Mouse (Mus musculus): ENCODE data around the gene Hcfc2.

Gene Hcfc2

DNA sequence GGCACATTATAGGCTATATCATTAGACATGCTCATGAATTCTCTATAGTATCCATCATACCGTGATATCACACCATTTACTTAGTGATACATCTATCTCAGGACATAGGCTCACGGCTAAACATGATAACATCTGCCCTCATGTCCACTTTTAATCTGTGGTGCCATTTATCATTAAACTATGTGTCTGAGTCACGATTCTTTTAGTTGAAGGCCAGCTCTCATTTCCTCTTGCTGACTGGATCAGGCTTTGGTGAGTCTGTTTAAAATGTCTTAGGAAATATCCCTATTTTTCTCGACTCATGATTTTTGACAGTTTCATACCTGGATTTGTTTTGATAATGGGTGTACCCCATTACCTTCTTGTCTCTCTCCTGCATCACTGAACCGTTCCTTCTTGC lies at the start of gene Hcfc2:
Gene Hcfc2, plus strand, starts transcription at position 205 of the 400 bp plus-strand sequence.
- no peak for DNase-seq (ENCODE audit: low spot score in 2 of 2)

DNA sequence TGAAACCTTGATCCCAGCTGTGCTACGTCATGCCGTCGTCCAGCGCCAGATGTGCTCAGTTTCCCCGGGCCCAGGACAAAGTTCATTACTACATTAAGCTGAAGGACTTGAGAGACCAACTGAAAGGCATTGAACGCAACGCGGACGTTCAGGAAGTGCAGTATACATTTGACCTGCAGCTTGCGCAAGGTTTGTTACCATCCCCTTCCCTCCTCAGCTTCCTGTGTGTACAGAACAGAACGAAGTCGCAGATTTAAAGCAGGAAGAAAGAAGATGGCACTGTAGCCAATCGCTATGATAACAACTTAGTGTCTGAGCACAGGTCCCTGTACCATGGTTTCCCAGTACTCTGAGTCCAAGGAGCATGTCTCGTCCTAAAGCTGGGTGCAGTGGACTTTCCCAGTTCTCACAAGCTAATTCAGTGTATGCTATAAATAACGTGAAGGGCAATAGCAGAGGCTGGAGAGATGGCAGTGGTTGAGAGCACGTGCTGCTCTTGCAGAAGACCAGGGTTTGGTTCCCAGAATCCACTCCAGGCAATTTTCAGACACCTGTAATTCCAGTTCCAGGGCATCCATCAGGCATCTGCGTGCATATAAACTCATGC lies 48.7 kb upstream of the Hcfc2 start:
- DNase-seq (ENCODE audit: low spot score in 2 of 2), result no peak

DNA sequence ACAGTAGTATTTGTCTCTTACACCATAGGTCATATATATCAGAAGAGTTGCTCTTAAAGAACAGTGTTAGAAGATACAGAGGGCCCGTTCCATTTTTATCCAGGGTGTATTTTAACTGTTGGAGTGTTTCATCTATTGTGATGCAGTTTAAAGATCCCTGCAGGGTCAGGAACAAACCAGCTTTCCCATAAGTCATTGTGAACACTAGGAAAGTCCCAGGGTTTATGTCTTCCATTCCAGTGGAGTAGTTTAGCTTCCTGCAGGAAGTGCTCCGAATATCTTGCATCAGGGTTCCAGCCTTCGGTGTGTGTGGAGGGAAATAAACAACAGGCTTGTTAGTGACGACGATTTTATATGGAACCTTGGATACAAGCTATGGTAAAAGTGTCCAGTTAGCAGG lies 44.7 kb upstream of the Hcfc2 start:
- DNase-seq (ENCODE audit: low spot score in 2 of 2), result no peak

DNA sequence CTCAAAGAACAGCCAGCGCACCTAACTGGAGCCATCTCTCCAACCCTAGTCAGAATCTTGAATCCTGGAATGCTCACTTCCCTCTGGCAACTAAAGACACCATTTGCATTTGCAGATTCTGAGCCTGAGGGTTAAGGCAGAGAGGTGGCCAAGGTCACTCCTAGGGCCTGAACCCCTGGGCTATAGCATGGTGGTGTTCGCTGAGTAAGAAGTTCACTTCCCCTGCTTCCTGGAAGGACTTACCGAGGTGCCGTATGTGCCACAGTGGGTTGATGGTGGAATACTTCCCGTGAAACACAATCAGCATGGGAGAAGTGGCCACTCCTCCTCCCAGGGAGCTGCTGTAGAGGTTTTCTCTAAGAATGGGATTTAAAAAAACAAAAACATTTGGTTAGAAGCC lies 43.3 kb upstream of the Hcfc2 start:
- no peak for DNase-seq (ENCODE audit: low spot score in 2 of 2)

DNA sequence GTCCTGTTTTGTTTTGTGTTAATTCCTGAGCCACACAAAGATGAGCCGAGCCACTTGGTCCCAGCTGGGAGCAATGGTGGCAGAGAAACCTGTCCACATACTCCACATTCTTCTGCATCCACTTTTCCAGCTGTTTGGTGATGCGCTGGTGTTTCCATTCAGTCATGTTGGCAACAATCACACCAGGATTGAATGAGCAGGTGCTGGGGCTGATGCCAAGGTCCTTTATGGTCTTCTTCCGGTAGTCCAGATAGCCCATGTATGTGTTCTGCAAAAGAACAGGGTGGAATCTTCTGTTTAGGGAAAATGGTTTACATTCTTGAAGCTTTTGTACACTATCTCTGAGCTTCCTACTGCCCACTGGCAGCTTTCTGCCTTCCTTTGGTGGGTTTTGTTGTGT lies 41.4 kb upstream of the Hcfc2 start:
- DNase-seq (ENCODE audit: low spot score in 2 of 2), result no peak

DNA sequence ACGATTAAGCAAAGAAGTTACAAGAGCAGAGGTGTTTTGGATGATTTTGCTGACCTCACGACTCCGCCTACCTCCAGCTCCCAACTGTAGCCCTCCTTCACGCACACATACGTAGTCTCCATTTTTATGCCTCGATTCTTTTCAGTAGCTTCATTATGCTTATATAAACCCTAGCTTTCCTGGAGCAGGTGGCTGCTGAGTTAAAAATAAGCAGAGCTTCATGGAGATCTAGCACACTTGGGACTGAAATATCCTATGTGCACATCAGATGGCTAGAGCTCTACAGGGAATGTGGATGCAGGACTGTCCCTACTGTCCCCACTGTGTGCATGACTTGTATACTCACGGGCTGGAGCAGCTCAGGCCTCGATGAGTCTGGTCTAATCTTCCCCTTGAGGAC lies 34.1 kb upstream of the Hcfc2 start:
- no peak for DNase-seq (ENCODE audit: low spot score in 2 of 2)

DNA sequence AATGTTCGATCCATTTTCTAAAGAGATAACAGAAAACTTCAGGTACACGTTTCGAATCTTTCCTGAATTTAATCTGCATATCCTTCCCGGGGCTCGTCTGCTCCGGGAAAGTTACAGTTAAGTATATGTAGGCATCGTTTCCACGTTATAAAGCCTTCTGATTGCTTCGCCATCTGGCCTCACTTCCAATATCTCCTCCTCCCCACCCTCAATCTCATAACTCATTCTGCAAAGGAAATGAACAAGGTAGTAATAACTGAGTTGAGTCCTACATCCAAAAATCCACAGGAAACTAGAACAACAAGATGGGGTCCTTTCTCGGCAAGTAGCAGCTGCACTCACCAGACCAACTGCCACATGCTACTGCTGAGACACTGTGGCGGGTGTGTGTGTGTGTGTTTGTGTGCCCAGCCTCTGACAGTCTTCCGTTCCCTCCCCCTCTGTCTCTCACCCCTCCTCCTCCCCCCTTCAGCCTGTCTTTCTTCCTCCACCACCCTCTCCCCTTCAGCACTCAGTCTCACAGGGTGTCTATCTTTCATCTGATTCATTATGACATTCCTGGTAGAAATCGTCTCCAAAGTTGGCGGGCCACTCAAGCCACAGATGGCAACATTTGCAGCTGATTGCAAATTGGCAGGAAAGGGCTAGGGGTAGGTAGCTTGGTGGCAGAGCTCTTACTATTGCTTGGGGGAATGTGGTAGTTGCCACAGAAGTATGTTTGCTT lies 33.5 kb upstream of the Hcfc2 start:
- DNase-seq (ENCODE audit: low spot score in 2 of 2), result peak in 1 of 2 experiments; percentile 57

DNA sequence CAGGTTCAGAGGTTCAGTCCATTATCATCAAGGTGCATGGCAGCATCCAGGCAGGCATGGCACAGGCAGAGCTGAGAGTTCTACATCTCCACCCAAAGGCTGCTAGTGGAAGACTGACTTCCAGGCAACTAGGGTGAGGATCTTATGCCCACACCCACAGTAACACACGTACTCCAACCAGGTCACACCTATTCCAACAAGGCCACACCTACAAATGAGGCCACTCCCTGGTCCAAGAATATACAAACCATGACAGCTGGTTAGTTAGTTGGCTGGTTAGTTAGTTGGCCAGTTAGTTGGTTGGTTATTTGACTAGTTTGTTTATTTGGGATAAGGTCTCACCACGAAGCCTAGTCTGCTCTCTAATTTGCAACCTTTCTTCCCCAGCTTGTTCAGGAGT lies 32.7 kb upstream of the Hcfc2 start:
- no peak for DNase-seq (ENCODE audit: low spot score in 2 of 2)

DNA sequence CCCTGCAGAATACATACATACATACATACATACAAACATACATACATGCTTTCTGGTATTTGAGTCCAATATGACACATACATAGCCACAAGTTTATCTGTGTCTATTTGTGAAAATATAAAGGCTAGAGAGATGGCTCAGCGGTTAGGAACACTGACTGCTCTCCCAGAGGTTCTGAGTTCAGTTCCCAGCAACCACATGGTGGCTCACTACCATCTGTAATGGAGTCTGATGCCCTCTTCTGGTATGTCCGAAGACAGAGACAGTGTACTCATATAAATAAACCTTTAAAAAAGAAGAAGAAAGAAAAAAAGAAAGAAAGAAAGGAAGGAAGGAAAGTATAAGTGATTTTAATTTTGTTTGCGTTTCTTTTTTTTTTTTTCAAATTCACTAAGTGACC lies 30.0 kb upstream of the Hcfc2 start:
- no peak for DNase-seq (ENCODE audit: low spot score in 2 of 2)

DNA sequence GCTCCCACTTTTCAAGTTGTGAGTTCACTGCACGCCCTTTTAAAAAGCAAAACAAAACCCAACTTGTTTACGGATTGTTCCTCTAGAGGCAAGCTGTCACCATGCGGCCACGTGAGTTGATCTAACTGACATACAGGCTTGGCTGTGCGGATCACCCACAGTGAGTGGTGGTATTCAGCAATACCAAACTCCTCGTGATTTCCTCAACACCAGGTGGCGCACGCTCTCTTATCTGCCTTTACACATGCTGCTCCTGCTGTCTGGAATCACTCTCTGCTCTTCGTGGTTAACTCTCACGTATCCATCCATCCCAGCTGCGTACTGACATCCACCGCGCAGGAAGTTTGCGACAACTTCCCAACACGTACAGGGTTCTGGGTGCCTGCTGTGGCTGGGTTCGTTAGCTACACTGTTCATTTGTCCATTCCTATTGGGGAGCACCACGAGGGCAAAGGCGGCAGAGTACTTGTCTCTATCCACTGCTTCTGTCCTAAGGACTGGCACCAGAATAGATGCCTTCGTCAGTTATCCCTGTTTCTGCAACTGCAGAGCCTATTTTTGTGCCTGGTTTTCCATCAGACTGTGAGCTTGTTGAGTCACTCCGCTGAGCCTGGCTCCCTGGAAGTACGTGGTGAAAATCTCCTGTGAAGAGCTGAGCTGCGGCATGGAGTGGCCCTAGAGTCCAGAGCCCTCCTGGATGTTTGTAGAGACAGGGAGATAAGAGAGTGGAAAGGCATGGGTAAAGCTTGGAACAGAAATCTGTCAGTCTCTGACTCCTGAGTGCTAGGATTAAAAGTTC lies 29.3 kb upstream of the Hcfc2 start:
- DNase-seq (ENCODE audit: low spot score in 2 of 2), result peak; percentile 85 to 89

DNA sequence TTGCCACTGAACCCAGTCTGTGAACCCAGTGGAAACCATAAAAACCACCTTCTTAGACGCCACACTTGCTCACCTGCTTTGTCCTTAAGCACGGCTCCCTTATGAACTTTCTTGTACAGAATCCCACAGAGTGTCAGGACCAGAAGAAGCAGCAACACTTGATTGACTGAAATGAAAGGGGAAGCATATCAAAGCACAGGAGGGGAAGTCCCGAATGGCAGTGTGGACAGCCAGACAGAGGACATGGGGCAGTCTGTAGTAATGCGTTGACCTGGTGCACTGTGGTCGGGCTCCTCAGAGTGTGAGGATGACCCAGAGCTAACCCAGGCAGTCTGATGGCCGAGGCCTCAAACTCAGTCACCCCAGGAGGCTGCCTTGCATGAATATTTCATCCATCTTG lies 25.8 kb upstream of the Hcfc2 start:
- no peak for DNase-seq (ENCODE audit: low spot score in 2 of 2)

DNA sequence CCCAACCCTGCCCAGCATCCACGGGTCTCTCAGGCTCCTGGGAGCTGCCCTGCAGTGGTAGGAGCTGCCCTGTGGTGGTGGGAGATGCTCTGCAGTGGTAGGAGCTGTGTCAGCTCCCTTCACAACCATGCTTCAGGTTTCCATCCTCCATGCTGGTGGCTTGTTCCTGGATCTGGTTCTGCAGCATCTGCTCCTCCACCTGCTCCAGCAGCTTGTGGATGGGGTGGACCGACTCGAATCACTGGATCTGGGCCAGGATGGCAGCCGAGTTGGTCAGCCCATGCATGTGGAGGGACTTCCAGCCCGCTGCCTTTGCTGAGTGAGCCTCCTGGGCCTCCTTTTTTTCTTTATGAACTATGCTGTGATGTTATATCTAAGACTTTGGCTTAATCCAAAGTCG lies 19.0 kb upstream of the Hcfc2 start:
- peak; percentile 27 to 74 for DNase-seq (ENCODE audit: low spot score in 2 of 2)

DNA sequence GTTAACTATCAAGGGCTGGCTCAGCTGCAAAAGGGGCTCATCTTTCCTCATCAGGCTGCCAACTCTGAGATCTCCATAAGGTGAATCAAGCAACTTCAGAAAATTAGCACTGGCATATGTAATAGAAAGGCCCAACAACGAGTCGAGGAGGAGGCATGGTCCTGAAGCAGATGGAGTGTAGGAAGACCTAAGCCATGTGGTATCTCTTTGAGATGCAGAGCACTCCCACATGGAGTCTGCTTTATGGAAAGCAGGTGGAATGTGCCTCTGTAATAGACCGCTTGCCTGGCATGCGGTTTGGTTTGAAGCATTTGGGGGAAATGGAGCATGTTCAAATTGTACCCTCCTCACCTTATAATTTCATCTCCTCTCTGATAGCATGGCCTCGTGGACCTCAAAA lies 15.2 kb upstream of the Hcfc2 start:
- DNase-seq (ENCODE audit: low spot score in 2 of 2), result no peak

DNA sequence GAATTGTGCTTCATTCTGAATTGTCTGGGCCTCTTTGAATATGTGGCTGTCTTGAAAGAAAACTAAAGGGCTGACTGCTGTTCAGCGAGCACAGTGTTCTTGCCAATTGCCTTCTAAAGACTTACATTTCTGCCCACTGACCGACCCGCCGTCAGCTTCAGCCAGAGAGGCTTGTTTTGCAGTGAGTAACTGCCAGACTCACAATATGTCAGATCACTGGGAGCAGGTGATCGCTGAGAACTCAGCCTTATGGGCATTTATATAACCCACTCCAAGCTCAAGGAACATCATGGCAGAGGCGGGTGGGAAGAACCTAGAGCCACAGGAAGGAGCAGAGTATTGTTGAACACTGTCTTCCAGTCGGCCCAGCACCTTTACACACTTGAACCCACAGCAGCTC lies 14.3 kb upstream of the Hcfc2 start:
- no peak for DNase-seq (ENCODE audit: low spot score in 2 of 2)

DNA sequence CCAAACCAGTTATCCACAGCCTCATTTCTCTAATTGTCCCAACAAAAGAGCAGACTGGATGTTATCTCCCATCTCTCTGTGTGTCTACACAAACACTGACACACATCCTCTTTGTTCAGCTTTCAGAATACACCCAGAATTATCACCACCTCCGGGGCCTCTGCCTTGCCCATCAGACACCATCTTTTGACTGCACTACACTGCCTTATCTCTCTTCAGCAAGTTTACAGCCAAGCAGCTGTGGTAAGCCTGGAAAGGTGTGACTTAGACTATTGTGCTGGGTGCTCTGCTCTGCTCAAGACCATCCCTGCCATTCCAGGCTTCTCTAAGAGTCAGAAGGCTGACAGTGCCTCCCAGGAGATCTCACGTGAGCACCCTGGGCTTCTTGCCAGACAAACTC lies 10.5 kb upstream of the Hcfc2 start:
- no peak for DNase-seq (ENCODE audit: low spot score in 2 of 2)

DNA sequence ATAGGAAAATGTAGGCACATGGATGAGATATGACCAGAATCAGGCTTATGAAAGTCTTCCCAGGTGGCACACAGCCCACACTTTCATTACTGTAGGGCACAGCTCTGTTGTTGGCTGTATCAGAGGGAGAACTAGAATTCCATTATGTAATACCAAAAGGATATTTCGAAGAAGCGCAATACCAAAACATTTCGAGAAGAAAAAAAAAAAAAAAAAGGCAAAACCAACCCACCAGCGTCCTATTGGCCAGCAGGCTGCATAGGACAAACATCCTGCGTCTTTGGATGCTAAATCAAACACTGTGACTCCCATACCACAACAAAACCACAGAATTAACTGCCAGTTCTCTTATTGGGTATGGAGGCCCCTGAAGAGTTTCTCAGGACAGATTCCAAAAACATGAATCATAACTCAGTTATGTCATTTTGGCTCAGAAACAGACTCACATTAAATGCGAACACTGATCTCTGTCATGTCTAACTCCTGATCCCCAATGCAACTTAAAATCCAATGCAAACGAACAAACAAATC lies 6.2 kb upstream of the Hcfc2 start:
- DNase-seq (ENCODE audit: low spot score in 2 of 2), result no peak

DNA sequence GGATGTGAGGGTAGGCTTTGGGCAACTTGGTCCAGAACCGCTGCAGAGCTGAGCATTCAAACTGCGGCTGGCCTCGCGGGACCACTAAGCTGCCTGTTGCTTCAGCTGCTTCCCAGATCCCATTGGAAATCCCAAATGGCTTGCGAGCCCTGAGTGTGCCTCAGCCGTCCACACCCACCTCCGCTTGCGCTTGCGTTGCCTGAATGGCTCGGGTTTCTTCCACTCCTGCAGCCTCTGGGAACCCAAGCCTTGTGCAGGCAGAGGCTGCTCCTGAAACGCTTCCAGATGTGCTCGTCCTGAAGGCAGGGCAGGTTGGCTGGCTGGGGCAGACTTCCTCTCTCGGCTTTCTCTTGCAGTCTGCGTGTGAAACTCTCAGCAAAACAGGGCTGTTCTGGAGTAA lies 5.5 kb upstream of the Hcfc2 start, which contains the start of gene Glt8d2:
Gene Glt8d2, minus strand, starts transcription at position 157 of the 400 bp plus-strand sequence.
- DNase-seq (ENCODE audit: low spot score in 2 of 2), result no peak

DNA sequence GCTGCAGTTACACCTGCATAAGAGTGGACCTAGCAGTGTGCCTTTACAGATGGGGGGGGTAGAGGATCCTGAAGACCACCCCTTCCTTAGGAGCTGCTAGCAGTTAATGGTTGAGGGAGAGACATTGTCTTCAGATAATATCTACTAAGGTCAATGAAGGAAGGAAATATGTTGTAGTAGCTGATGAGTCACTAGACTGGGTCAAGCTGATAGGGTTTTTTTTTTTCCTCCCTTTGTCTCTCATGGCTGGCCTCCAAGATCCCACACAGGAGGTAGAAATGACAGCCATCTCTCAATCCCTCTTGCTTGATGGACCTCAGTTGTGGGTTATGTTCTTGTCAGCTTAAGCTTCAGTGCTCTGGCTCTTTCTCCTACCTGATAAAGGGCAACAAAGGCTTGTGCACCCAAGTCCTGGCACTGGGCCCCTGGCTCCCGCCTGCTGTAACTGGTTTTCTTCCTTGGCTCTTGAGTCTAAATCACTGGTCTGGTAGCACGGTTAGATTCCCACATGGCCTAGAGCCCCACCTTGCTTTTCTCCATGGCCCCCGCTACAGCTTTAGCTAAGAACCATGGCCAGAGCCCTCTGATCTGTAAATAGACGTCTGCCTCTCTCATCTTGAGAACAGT lies 606 bp downstream of the Hcfc2 start:
- DNase-seq (ENCODE audit: low spot score in 2 of 2), result peak in 1 of 2 experiments; percentile 12

DNA sequence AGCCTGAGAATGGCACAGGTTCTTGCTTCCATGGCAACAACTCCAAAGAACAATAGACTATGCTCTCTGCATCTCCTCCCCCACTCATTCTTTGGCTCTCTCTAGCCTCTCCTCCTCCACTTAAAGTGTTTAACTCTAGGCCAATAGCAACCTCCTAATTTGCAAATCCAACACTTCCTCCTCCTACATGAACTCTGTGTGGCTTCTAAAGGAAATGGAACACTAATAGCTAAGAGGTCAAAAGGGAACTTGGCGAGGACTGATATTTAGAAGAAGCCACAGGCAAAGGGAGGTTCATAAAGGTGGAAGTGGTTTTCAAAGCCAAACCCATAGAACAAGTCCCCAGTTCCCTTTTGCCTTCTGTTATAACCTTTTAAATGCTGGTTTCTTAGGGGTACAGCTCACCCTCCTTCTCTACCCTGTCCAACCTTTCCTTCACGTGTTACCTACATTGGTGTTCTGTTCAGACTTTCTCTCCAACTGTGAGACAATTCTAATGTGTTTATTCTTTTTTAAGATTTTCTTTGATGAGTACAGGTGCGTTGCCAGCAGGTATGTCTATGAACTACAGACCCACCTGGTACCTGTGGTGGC lies 1.4 kb downstream of the Hcfc2 start:
- no peak for DNase-seq (ENCODE audit: low spot score in 2 of 2)

DNA sequence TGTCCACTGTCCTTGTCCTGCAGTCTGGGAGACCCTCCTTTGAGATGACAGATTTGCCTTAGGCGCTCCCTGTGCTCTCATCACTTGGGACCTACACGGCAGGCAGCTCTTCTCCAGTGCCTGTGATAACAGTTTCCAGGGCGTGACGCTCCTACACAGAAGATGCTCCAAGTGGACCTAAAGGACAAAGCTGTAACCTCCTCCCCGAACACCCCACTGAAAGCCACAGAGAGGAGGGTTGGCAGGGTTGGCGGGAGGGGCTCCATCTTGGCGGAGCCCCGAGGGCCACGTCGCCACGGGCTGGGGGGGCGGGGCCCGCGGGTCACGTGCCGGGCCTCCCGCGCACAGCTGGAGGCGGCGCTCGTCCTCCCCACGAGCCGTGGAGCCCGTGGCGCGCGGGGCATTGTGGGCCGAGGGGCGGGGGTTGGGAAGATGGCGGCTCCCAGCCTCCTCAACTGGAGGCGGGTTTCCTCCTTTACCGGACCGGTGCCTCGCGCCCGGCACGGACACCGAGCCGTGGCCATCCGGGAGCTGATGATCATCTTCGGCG lies 2.8 kb downstream of the Hcfc2 start:
- DNase-seq (ENCODE audit: low spot score in 2 of 2), result peak; percentile 72 to 90

DNA sequence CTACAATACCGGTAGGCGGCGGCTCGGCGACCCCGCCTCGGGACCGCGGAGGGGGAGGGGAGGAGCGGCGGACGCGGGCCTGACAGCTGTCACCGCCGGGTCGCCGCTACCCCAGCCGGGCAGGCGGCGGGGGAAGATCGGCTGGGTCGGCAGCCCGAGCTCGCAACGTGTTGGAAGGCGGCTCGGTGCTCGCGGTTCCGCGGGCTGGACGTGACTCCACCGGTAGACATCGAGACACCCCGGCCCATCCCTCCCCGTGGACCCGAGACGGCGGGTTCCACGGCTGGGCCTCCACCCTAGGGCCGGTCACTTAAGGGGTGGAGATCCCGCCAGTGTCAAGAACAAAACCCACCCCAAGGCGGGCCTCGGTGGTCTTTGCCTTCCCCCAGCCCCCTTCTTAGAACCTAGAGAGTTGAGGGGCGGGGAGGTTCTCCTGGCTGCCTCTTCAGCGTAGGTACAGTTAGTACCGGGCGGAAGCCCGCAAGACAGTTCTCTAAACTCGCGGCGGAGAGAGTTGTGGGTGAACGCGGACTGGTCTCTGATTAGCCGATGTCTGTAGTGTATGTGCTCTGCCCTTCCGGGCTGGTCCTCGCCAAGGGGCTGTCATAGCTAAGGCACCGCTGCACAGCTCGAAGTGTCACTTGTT lies 3.5 kb downstream of the Hcfc2 start:
- no peak for DNase-seq (ENCODE audit: low spot score in 2 of 2)

Data from cerebellum, postnatal 4 days (tissue).